Mouse (Mus musculus) right cerebral cortex, postnatal 4 days (tissue): ENCODE results near the gene Rnd2.
"Not testable (repeated sequence)": the region's sequence is repeated elsewhere in the genome, so short reads cannot be mapped to it uniquely, and the experiment has no call there.

Source experiments
- DNase-seq: peaks from one replicate; pipeline ENCODE4 v3.0.0-alpha.2; 2022

The Rnd2 gene

GRCm38 (mm10) chr11:101464211-101465100 lies at the start of gene Rnd2:
Rnd2 (plus strand) TSS chr11:101464999.
- DNase-seq: no peak

- no peak for DNase-seq
These were observed 49.5 kb upstream of the Rnd2 start for GRCm38 (mm10) chr11:101415306-101415705.

- no peak for DNase-seq
These were observed 48.2 kb upstream of the Rnd2 start for GRCm38 (mm10) chr11:101416433-101417100.

GRCm38 (mm10) chr11:101417101-101417855 lies 47.5 kb upstream of the Rnd2 start, which contains the start of gene Aarsd1:
Aarsd1 (minus strand) TSS chr11:101417615.
- peak; percentile 91 for DNase-seq

- DNase-seq: no peak
These were observed 45.8 kb upstream of the Rnd2 start for GRCm38 (mm10) chr11:101418991-101419390.

GRCm38 (mm10) chr11:101419610-101420009 lies 45.2 kb upstream of the Rnd2 start:
- no peak for DNase-seq

GRCm38 (mm10) chr11:101420148-101420547 lies 44.7 kb upstream of the Rnd2 start:
- no peak for DNase-seq

GRCm38 (mm10) chr11:101424105-101424851 lies 40.5 kb upstream of the Rnd2 start, which contains the start of gene Gm27029:
Gm27029 (minus strand) TSS chr11:101424796.
- DNase-seq: no peak

GRCm38 (mm10) chr11:101424925-101425813 lies 39.6 kb upstream of the Rnd2 start, which contains the start of the genes Rundc1 and Ptges3l:
Rundc1 (plus strand) TSS chr11:101425085.
Ptges3l (minus strand) TSS chr11:101425333.
- DNase-seq: peak; percentile 99

- DNase-seq: no peak
These were observed 38.6 kb upstream of the Rnd2 start for GRCm38 (mm10) chr11:101426165-101426564.

GRCm38 (mm10) chr11:101431327-101431726 lies 33.5 kb upstream of the Rnd2 start:
- no peak for DNase-seq

GRCm38 (mm10) chr11:101433396-101433795 lies 31.4 kb upstream of the Rnd2 start:
- no peak for DNase-seq

GRCm38 (mm10) chr11:101435831-101436230 lies 29.0 kb upstream of the Rnd2 start:
- DNase-seq: no peak

- no peak for DNase-seq
These were observed 27.9 kb upstream of the Rnd2 start for GRCm38 (mm10) chr11:101436916-101437315.

GRCm38 (mm10) chr11:101438006-101438405 lies 26.8 kb upstream of the Rnd2 start:
- DNase-seq: not testable (repeated sequence)

GRCm38 (mm10) chr11:101441450-101442126 lies 23.2 kb upstream of the Rnd2 start:
- not testable (repeated sequence) for DNase-seq

GRCm38 (mm10) chr11:101442127-101442693 lies 22.6 kb upstream of the Rnd2 start, which contains the start of gene Rpl27:
Rpl27 (plus strand) TSS chr11:101442298.
- DNase-seq: peak; percentile 89

- DNase-seq: no peak
These were observed 22.0 kb upstream of the Rnd2 start for GRCm38 (mm10) chr11:101442760-101443159.

- no peak for DNase-seq
These were observed 18.5 kb upstream of the Rnd2 start for GRCm38 (mm10) chr11:101446319-101446718.

- DNase-seq: not testable (repeated sequence)
These were observed 17.9 kb upstream of the Rnd2 start for GRCm38 (mm10) chr11:101446860-101447259.
